Mouse (Mus musculus) midbrain, embryonic 13.5 days (tissue): ENCODE results near the gene Hap1. TPM values are rescaled to one million over a fixed set of nuclear protein-coding genes. Genes with fewer than 3 reads are reported as not detected.

Source experiments
- ATAC-seq: fragments of 200-750 bp; cut with Nextera tagmentation; 2 replicates; pipeline ENCODE4 v1.8.0; 2017; ENCODE audit warnings: mild to moderate bottlenecking, moderate TSS enrichment, moderate library complexity
- H3K27ac ChIP-seq: fragments of 300-500 bp; sonication (generic); 2 replicates; pipeline ENCODE4 v1.5.1; 2015; ENCODE audit warnings: inconsistent platforms, mild to moderate bottlenecking, moderate library complexity
- H3K27me3 ChIP-seq: fragments of 300-500 bp; sonication (generic); 2 replicates; pipeline ENCODE4 v1.6.1; 2015; ENCODE audit warnings: mild to moderate bottlenecking, inconsistent platforms
- H3K36me3 ChIP-seq: fragments of 300-500 bp; sonication (generic); 2 replicates; pipeline ENCODE4 v1.6.1; 2015; ENCODE audit warnings: mild to moderate bottlenecking, inconsistent platforms
- H3K4me1 ChIP-seq: fragments of 300-500 bp; sonication (generic); replicated peaks from 2 replicates; pipeline ENCODE4 v1.6.1; 2015; ENCODE audit warnings: inconsistent platforms
- H3K4me2 ChIP-seq: fragments of 300-500 bp; sonication (generic); replicated peaks from 2 replicates; pipeline ENCODE4 v1.6.1; 2015; ENCODE audit warnings: moderate library complexity, mild to moderate bottlenecking, inconsistent platforms
- H3K4me3 ChIP-seq: fragments of 300-500 bp; sonication (generic); replicated peaks from 2 replicates; pipeline ENCODE4 v1.5.1; 2015; ENCODE audit warnings: mild to moderate bottlenecking, inconsistent platforms
- H3K9ac ChIP-seq: fragments of 300-500 bp; sonication (generic); replicated peaks from 2 replicates; pipeline ENCODE4 v1.6.1; 2015; ENCODE audit warnings: mild to moderate bottlenecking, inconsistent platforms
- H3K9me3 ChIP-seq: fragments of 300-500 bp; sonication (generic); 2 replicates; pipeline ENCODE4 v1.6.1; 2016; ENCODE audit warnings: mild to moderate bottlenecking, inconsistent platforms
- WGBS: fragments of 180-500 bp; shearing (Covaris S2); methylation state at CpG from one replicate; pipeline ENCODE4 v1.1.7; 2015; 5-methylcytosine and 5-hydroxymethylcytosine counted together
- polyA plus RNA-seq: library from polyadenylated mRNA; unstranded; fragments of >200 nt; fragmentation: Nextera tagmentation; extraction: Ambion mirVana; gene quantifications from 2 replicates; pipeline ENCODE4 v1.2.1, GENCODE M21; 2015

Gene Hap1
- polyA plus RNA-seq, 1 experiment from 2014 or later: 137 TPM

- no peak for ATAC-seq
- Histone ChIP-seq H3K4me1 (peaks cover 27% of the 10 kb centered on the region), H3K9me3 (no peaks in the 10 kb centered on the region), H3K27me3 (no peaks in the 10 kb centered on the region), H3K9ac (peak overlapping the region; percentile 36; the same call in 1 of the 2 replicates), H3K27ac (no peak overlapping the region), H3K4me3 (no peak overlapping the region), H3K36me3 (peaks cover 35% of the 10 kb centered on the region), H3K4me2 (no peak overlapping the region)
- 69% methylated on average over 14 of the region's 14 CpGs for WGBS
Observed at GRCm38 (mm10) chr11:100387589-100388375, 31.9 kb upstream of the Hap1 start.

- ATAC-seq: no peak
- Histone ChIP-seq H3K9ac (no peak overlapping the region), H3K4me1 (peaks cover 27% of the 10 kb centered on the region), H3K9me3 (no peaks in the 10 kb centered on the region), H3K27ac (no peak overlapping the region), H3K4me2 (no peak overlapping the region), H3K27me3 (no peaks in the 10 kb centered on the region), H3K4me3 (no peak overlapping the region), H3K36me3 (peaks cover 41% of the 10 kb centered on the region)
- WGBS: 93% methylated on average over 6 of the region's 6 CpGs
Observed at GRCm38 (mm10) chr11:100387111-100387510, 31.2 kb upstream of the Hap1 start.

GRCm38 (mm10) chr11:100386586-100386985, 30.7 kb upstream of the Hap1 start:
- Histone ChIP-seq H3K4me2 (no peak overlapping the region), H3K4me3 (no peak overlapping the region), H3K9me3 (no peaks in the 10 kb centered on the region), H3K36me3 (peaks cover 47% of the 10 kb centered on the region), H3K4me1 (peaks cover 27% of the 10 kb centered on the region), H3K9ac (peak overlapping the region; percentile 10; the same call in 1 of the 2 replicates), H3K27ac (no peak overlapping the region), H3K27me3 (no peaks in the 10 kb centered on the region)
- no peak for ATAC-seq
- 54% methylated on average over 5 of the region's 5 CpGs for WGBS

GRCm38 (mm10) chr11:100385016-100385415, 29.1 kb upstream of the Hap1 start:
- no peak for ATAC-seq
- Histone ChIP-seq H3K27me3 (no peaks in the 10 kb centered on the region), H3K9ac (no peak overlapping the region), H3K4me1 (peaks cover 12% of the 10 kb centered on the region), H3K4me2 (no peak overlapping the region), H3K27ac (no peak overlapping the region), H3K4me3 (no peak overlapping the region), H3K9me3 (no peaks in the 10 kb centered on the region), H3K36me3 (peaks cover 62% of the 10 kb centered on the region)
- 86% methylated on average over 3 of the region's 3 CpGs for WGBS

- no peak overlapping the region for H3K4me3 ChIP-seq
- no peaks in the 10 kb centered on the region for H3K27me3 ChIP-seq
- peaks cover 82% of the 10 kb centered on the region for H3K36me3 ChIP-seq
- H3K4me2 ChIP-seq: no peak overlapping the region
- ATAC-seq: no peak
- no peaks in the 10 kb centered on the region for H3K9me3 ChIP-seq
- H3K4me1 ChIP-seq: no peaks in the 10 kb centered on the region
- no peak overlapping the region for H3K27ac ChIP-seq
- H3K9ac ChIP-seq: no peak overlapping the region
- 86% methylated on average over 6 of the region's 6 CpGs for WGBS
Observed at GRCm38 (mm10) chr11:100382682-100383081, 26.8 kb upstream of the Hap1 start.

GRCm38 (mm10) chr11:100379311-100379710, 23.4 kb upstream of the Hap1 start:
- Histone ChIP-seq H3K36me3 (peaks cover 89% of the 10 kb centered on the region), H3K4me1 (no peaks in the 10 kb centered on the region), H3K4me2 (no peak overlapping the region), H3K9me3 (no peaks in the 10 kb centered on the region), H3K4me3 (no peak overlapping the region), H3K9ac (no peak overlapping the region), H3K27ac (no peak overlapping the region), H3K27me3 (no peaks in the 10 kb centered on the region)
- ATAC-seq: no peak
- 95% methylated on average over 4 of the region's 4 CpGs for WGBS

GRCm38 (mm10) chr11:100378446-100378845, 22.5 kb upstream of the Hap1 start:
- Histone ChIP-seq H3K27ac (no peak overlapping the region), H3K9me3 (no peaks in the 10 kb centered on the region), H3K9ac (no peak overlapping the region), H3K36me3 (peaks cover 89% of the 10 kb centered on the region), H3K4me1 (no peaks in the 10 kb centered on the region), H3K4me2 (no peak overlapping the region), H3K27me3 (no peaks in the 10 kb centered on the region), H3K4me3 (no peak overlapping the region)
- ATAC-seq: no peak
- WGBS: 84% methylated on average over 5 of the region's 5 CpGs

GRCm38 (mm10) chr11:100377989-100378388, 22.1 kb upstream of the Hap1 start:
- H3K9me3 ChIP-seq: no peaks in the 10 kb centered on the region
- H3K4me1 ChIP-seq: no peaks in the 10 kb centered on the region
- ATAC-seq: no peak
- WGBS: 96% methylated on average over 14 of the region's 14 CpGs
- no peak overlapping the region for H3K4me2 ChIP-seq
- H3K27me3 ChIP-seq: no peaks in the 10 kb centered on the region
- peaks cover 89% of the 10 kb centered on the region for H3K36me3 ChIP-seq
- H3K4me3 ChIP-seq: no peak overlapping the region
- no peak overlapping the region for H3K9ac ChIP-seq
- no peak overlapping the region for H3K27ac ChIP-seq

- Histone ChIP-seq H3K27me3 (no peaks in the 10 kb centered on the region), H3K4me3 (no peak overlapping the region), H3K9me3 (no peaks in the 10 kb centered on the region), H3K27ac (no peak overlapping the region), H3K36me3 (peaks cover 88% of the 10 kb centered on the region), H3K4me2 (no peak overlapping the region), H3K9ac (no peak overlapping the region), H3K4me1 (peaks cover 5% of the 10 kb centered on the region; the same call in 1 of the 2 replicates)
- 88% methylated on average over 21 of the region's 21 CpGs for WGBS
- ATAC-seq: no peak
Observed at GRCm38 (mm10) chr11:100376746-100377389, 20.9 kb upstream of the Hap1 start.

GRCm38 (mm10) chr11:100376005-100376404, 20.1 kb upstream of the Hap1 start:
- 81% methylated on average over 4 of the region's 4 CpGs for WGBS
- peaks cover 88% of the 10 kb centered on the region for H3K36me3 ChIP-seq
- no peak overlapping the region for H3K9ac ChIP-seq
- ATAC-seq: no peak
- peaks cover 6% of the 10 kb centered on the region; the same call in 1 of the 2 replicates for H3K4me1 ChIP-seq
- H3K9me3 ChIP-seq: no peaks in the 10 kb centered on the region
- no peak overlapping the region for H3K4me2 ChIP-seq
- H3K4me3 ChIP-seq: no peak overlapping the region
- no peaks in the 10 kb centered on the region for H3K27me3 ChIP-seq
- H3K27ac ChIP-seq: no peak overlapping the region

- WGBS: 89% methylated on average over 9 of the region's 9 CpGs
- H3K4me1 ChIP-seq: peaks cover 6% of the 10 kb centered on the region; the same call in 1 of the 2 replicates
Observed at GRCm38 (mm10) chr11:100375127-100375526, 19.2 kb upstream of the Hap1 start.

GRCm38 (mm10) chr11:100371981-100372558, 16.1 kb upstream of the Hap1 start:
- no peaks in the 10 kb centered on the region for H3K27me3 ChIP-seq
- no peaks in the 10 kb centered on the region for H3K9me3 ChIP-seq
- no peak overlapping the region for H3K4me2 ChIP-seq
- H3K36me3 ChIP-seq: peaks cover 64% of the 10 kb centered on the region
- ATAC-seq: peak; percentile 37; the same call in 1 of the 2 replicates
- H3K4me1 ChIP-seq: peaks cover 6% of the 10 kb centered on the region; the same call in 1 of the 2 replicates
- WGBS: 63% methylated on average over 7 of the region's 8 CpGs
- no peak overlapping the region for H3K9ac ChIP-seq
- no peak overlapping the region for H3K4me3 ChIP-seq
- H3K27ac ChIP-seq: no peak overlapping the region

More at GRCm38 (mm10) chr11:100375127-100375526, 19.2 kb upstream of the Hap1 start:
- peaks cover 86% of the 10 kb centered on the region for H3K36me3 ChIP-seq
- no peak overlapping the region for H3K27ac ChIP-seq
- H3K27me3 ChIP-seq: no peaks in the 10 kb centered on the region
- no peaks in the 10 kb centered on the region for H3K9me3 ChIP-seq
- H3K4me2 ChIP-seq: no peak overlapping the region
- no peak overlapping the region for H3K9ac ChIP-seq
- no peak for ATAC-seq
- H3K4me3 ChIP-seq: no peak overlapping the region
